Mouse (Mus musculus): ENCODE measurements around the gene Cdk1. TPM values are rescaled to one million over a fixed set of nuclear protein-coding genes. Genes with fewer than 3 reads are reported as not detected.
"Not testable (repeated sequence)": the region's sequence is repeated elsewhere in the genome, so short reads cannot be mapped to it uniquely, and the experiment has no call there.

The Cdk1 gene
- total RNA-seq (2021): 1 to 10 TPM; 2.0 to 2.3 TPM
- long read RNA-seq, experiment 1, partial matches to known transcripts: 1 of 1 reads
- long read RNA-seq, experiment 1, other reads (novel, unspliced or antisense): 0 of 1 reads
- long read RNA-seq, experiment 2, partial matches to known transcripts: 0 of 1 reads
- long read RNA-seq, experiment 2, other reads (novel, unspliced or antisense): 1 of 1 reads

- DNase-seq: peak; percentile 95
These were observed at the start of gene Cdk1 for GRCm38 (mm10) chr10:69352212-69353085. Gene Cdk1, minus strand, starts transcription at chr10:69352938.

DNA sequence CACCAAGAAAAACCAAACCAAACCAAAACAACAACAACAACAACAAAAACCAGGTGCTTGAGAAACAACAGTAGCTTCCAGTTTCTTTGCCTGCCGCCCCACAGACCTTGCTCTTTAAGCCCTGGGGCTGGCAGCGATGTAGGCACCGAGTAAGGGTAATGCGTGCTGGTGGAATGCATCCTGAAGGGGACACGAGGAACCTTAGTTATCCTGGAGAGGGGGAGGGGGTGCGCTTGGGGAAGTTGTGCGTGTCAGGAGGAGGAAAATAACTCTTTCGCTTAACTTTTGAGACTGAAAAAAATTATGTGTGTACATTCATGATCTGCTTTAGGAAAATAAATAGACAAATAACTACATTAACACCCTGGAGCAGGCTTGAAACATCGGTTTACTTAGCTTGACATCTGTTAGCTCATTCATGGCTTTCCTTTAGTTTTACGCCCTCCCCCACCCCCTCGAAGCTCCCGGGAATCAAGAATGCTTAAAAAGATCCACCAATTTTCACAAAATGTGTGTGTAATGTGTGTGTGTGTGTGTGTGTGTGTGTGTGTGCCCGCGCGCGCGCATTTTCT is 47.2 kb upstream of the Cdk1 start:
- no peak for DNase-seq

DNA sequence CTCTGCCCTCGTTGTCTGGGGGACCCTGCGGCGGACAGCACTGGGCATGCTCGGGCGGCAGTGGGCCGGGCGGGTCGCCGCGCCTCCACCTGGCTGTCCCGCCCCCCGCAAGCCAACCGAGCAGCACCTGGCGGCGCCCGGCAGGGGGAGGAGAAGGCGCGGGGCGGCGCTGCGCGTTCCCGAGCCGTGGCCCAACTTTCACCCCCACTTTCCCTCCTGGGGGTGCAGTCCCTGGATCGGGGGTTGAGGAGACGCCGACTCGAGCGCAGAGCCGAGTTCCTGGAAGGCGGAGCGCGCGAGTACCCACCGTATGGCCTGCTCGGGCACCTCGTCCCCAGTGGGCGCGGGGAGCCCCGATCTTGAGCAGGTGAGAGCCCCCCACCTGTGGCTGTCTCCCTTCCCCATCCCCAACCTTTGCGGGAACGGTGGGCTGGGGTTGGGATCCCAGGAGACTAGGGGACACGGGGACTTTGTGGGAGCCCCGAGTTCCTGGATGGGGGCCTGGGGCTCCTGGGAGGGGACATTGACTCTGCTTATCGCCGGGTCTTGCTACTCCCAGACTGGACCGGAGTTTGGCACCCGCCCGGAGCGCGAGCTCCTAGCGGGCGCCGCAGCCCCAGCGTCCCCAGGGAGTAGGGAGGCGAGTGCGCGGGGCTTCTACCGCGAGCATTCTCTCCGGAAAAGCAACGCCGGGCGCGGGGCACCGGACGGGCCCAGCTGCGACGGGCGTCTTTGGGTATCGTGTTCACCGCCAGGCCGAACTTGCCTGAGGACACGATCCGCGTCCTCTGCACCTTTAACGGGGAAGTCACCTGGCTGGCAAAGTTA is 46.2 kb upstream of the Cdk1 start, which contains the start of gene Ank3:
Ank3 (plus strand) TSS at position 11 of the 828 bp plus-strand sequence.
- peak; percentile 9 for DNase-seq

DNA sequence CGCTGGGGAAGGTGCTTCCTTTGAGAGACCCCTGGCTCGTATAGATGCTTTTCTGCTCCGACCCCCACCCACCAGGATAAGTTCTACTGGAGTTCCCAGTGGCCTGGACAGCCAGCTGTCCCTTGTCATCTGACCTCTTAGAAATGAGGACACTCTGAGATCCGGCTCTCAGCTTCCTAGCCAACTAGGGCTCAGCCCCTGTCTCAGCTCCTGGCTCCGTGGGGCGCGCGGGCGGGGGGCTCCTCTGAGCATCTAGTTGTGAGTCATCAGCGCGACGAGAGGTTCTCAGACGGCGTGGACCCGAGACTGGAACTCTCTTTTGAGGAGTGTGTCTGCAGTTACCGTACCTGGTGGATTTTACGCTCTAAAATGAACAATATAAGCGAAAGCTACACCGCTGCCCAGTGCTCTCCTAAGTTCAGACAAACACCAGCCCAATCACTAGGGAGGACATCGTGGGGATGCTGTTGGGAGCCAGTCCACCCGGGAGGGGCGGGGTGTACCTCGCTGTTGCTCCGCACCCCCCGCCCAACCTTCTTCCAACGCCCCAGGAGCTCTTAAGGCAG is 45.5 kb upstream of the Cdk1 start:
- no peak for DNase-seq

GRCm38 (mm10) chr10:69389511-69389910 is 36.8 kb upstream of the Cdk1 start:
- no peak for DNase-seq

DNA sequence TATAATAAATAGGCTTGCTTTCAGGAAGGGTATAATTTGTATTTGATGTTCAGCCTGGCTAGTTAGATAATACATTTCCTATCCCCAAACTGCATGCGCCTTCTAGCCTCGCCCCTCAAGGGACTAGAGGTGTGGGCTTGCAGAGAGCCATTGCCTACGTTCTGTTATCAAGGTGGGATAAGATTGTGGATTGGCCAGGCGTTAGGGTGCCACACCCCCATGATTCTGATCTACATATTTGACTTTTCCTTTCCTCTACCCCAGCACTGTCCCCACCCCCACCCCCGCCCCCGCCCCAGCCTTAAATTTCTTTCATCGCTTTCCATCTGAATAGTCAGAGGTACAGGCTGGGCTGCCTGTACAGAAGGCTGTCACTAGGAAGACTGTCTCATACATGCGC is 34.0 kb upstream of the Cdk1 start:
- DNase-seq: no peak

GRCm38 (mm10) chr10:69385136-69385535 is 32.4 kb upstream of the Cdk1 start:
- DNase-seq: no peak

- DNase-seq: no peak
These were observed 31.9 kb upstream of the Cdk1 start for GRCm38 (mm10) chr10:69384640-69385039.

GRCm38 (mm10) chr10:69383186-69383585 is 30.4 kb upstream of the Cdk1 start:
- DNase-seq: no peak

DNA sequence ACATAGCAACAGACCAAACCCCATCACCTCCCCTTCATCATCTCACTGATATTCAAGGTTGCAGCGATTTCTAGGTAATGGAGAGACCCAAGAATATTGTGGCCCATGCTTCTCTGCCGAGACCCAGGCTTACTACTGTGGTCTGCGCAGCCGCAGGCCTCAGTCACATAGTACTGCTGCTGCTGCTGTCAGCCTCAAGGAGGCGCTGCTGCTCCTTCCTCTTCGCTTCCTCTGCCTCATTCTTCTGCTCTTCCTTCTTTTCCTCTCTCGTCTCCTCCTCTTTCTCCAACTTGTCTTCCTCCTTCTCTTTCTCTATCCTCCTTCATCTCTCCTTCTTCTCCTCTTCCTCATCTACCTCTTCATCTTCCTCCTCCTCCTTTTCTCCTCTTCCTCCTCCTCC is 22.4 kb upstream of the Cdk1 start:
- no peak for DNase-seq

DNA sequence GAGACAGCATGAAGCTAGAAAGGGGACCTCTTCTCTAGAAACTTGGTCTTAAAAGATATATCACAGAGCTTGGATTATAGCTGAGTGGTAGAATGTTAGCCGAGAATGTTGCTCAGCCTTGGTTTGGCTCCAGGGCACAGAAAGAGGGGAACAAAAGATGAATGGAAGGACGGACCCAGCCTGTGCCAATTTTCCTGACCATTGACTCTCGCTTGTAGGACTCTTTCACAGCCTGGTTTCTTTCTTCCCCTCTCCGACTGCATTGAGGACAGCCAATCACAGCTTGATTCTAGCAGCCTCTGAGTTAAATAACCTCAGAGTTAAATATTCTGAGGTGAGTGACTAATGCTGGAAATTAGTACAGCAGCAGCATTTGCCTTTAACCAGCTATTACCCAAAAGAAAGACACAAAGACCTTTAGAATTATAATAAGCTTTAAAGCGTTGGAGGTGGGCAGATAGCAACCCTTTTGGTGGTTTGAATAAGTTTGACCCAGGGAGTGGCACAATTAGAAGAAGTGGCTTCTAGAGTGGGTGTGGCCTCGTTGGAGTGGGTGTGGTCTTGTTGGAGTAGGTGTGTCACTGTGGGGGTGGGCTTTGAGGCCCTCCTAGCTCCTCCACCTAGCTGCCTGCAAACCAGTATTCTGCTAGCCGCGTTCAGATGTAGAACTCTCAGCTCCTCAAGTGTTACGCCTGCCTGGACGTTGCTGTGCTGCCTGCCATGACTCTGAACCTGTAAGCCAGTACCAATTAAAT is 21.2 kb upstream of the Cdk1 start:
- DNase-seq: no peak

DNA sequence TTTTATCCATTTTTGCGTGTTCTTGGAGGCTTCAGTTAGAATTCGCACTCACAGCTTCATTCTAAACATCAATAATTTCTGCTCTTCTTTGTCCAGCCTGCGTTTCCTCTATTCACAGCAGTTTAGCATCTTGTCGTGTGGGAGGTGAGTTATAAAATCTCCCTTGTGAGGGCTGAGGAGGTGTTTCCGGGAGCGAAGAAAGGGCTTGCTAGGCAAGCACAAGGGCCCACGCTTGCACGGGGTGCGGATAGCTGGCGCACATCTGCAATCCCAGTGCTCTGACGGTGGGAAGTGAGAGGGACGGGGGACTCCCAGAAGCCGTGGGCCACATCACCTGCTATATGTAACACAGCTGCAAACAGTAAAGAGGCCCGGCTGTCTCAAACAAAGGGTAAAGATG is 19.3 kb upstream of the Cdk1 start:
- no peak for DNase-seq

DNA sequence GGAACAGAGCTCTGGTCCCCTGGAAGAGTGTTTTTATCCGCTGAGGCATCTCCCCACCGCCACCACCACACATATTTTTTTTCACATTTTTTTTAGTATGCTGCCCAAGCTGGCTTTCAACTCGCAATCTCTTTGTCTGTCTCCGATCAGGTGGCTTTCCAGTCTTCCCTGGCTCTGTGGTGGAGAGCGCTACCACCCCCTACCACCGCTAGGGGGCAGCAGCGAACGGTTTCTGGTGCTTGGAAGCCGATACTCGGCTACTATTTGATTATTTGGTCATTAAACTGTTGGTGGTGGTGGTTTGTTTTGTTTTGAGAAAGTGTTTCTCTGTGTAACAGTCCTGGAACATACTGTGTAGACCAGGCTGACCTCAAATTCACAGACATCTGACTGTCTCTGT is 18.7 kb upstream of the Cdk1 start:
- no peak for DNase-seq

DNA sequence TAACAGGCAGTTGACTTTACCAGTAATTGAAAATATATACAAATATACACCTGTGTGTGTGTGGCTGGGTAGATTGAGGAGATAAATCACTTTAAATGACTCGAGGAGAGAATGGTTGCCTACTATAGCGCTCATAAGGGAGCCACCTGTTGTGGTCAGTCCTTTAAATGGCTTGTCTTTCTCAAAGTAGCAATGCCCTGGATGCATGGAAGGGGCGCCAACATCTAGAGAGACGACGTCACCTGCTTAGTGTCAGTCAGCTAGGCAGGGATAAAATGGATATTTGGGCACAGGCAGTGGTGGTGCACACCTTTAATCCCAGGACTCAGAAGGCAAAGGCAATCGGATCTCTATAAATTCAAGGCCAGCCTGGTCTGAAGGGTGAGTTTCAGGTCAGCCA is 16.6 kb upstream of the Cdk1 start:
- DNase-seq: no peak

DNA sequence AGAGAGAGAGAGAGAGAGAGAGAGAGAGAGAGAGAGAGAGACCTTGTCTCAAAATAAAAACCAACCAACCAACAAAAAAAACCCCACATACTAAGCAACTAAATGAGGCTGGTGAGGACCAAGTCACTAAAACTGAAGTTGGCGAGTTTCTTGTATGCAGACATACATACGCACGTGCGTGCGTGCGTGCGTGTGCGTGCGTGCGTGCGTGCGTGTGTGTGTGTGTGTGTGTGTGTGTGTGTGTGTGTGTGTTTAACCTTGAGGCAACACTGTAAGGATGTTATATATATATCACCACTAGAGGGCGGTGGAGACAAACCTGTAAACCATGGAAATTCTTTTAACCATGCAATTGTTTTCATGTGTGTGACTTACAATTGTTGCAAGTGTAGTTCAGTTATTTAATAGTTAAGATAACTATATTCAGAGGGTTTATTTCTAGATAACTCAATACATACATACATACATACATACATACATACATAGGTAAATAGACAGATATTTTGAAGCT is 14.2 kb upstream of the Cdk1 start:
- no peak for DNase-seq

- no peak for DNase-seq
These were observed 13.5 kb upstream of the Cdk1 start for GRCm38 (mm10) chr10:69366208-69366607.

DNA sequence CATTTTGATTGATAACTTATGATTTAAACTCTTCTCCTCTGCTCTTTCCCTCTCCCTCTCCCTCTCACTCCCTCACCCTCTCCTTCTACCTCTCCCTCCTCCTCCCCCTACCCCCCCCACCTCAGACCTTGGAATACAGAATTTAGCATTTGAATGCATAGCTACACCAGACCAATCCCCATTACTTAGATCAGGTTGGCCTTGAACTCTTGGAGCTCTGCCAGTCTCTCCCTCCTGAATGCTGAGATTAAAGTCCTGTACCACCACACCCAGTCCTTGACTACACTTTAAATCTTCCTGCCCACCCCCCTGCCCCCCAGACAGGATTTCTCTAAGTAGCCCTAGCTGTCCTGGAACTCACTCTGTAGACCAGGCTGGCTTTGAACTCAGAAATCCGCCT is 6.9 kb upstream of the Cdk1 start:
- no peak for DNase-seq

DNA sequence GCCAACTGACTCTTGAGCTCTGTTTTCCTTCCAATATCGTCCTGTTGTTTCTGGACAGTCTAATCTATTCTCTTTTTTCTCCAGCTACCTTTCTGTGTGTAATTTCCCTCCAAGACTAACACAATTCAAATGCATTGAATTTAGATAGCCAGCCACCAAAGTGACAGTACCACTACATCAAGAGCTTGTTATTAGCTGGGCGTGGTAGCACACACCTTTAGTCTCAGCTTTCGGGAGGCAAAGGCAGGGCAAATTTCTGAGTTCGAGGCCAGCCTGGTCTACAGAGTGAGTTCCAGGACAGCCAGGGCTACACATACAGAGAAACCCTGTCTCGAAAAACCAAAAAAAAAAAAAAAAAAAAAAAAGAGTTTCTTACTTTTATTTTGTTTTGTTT is 345 bp upstream of the Cdk1 start:
- not testable (repeated sequence) for DNase-seq

DNA sequence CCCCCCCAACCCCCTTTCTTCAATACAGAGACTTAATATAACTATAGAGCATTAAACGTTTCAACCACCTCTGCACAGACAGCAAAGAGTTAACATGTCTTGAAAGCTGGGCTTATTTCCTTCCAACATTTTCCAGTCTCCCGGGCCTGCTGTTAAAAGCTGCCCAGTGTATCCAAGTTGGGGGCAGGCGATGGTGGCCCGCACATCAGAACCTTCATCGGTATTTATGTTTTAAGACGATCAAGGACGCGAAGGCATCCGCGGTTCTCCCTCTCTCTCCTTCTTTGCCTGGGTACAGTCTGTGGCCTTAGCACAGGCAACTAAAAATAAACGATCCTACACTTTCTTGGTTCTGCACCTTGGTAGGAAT is 911 bp downstream of the Cdk1 start:
- DNase-seq: no peak

DNA sequence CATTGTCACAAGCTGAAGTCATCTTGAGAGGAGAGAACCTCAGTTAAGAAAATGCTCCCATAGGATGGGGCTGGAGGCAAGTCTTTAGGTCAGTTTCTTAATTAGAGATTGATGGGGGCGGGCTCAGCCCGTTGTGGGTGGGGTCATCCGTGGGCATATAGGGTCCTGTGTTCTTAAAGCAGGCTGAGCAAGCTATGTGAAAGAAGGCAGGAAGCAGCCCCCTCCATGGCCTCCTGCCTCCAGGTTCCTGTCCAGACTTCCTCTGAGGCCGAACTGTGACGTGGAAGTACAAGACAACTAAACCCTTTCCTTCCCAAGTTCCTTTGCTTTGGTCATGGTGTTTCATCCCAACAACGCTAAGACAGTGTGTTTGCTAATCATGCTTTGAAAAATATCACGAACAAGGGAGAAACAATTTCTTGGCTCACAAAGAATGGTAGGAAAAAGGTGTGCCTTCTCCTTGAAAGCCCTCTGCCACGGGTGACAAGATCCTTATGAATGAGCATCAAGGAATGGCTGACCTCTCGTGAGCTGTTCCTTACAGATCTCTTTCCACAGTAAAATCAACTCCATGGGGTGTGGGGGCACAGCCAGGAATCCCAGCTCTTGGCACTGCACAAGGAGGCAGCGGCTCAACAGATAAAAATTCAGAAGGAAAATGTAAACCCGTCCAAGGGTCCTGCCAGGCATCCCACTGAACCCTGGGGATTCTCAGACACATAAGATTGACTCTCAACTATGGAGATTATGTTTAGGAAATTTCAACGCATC is 1.5 kb downstream of the Cdk1 start:
- DNase-seq: no peak

All from gastrocnemius, postnatal 25 days (tissue).